Mouse (Mus musculus) natural killer cell, adult 2 months (primary cell): ENCODE results near the gene Rasl11a.
A peak's percentile ranks its signal among the peaks of the same experiment; 100 is the strongest.

Experiments used
- DNase-seq, 2 experiments: peaks; one replicate each; pipeline ENCODE4 v3.0.0; 2022; ENCODE audit warnings: low spot score in 2 of 2

Gene Rasl11a

DNA sequence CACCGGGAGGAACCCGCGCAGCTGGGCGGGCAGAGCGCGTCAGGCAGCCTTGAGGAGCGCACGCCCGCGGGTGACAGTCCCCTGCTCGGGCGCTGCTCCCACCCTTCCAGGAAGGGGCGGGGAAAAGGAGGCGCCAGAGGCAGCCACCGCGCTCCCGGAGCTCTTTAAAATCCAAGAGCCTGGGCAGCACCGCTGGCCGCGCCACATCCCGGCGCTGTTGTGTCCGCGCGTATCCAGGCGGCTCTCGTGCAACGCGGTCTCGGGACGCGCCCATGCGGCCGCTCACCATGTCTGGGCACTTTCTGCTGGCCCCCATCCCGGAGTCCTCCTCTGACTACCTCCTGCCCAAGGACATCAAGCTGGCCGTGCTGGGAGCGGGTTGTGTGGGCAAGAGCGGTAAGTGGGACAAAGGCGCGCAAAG, at the start of gene Rasl11a:
Rasl11a (plus strand) TSS at position 127 of the 421 bp plus-strand sequence.
- DNase-seq: no peak

DNA sequence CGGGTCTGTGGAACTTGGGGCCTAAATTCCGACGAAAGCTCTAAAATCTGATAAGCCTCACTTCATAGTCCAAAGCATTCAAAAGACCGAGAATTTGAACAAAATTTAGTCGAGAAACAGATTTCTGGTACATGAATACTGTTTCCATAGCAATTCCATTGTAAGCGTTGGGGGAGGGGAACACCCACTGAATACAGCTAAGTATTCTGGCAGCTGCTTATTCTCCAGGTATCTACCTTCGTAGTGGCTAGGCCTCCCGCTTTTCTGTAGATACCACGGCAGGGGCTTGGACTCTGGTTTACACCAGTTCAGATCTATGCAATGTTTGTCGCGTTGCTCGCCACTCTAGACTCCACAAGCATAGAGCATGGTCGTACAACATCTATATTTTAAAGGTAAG, 49.1 kb upstream of the Rasl11a start:
- no peak for DNase-seq

DNA sequence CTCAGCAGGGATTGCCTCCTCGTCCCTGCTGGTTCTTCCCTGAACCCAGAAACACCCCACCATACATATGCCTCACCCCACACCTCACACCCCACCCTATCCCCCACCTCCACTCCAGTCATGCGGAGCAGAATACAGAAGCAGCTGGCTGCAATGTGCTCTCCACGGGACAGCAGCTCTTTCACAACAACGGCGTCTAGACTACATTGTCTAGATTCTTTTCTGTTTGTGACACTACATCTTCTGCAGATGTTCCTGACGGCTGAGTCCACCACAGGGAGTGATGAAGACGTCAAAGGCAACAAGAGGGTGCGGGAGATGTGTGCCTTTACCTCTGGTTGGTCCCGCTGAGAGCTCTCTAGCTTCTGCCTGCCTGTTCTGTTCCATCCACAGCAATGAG, 46.8 kb upstream of the Rasl11a start:
- no peak for DNase-seq

DNA sequence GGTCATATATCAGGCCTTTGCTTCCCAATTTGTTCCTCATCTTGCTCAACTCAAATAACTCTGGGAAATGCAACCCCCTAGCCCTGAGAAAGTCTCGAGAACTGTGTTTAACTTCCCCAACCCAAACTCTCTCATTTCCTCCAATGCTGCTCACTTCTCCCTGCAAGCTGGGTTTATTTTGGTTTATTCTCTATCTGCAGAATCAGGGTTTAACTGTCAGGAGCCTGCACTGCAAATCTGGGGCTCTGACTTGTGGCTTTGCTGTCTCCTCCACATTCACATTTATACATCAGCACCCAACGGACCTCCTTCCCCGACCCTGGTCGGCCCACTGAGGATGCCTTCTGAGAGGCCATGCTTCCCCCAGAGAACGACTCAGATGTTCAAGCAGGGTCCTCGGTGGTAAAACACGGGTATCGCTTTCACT, 38.9 kb upstream of the Rasl11a start:
- no peak for DNase-seq

DNA sequence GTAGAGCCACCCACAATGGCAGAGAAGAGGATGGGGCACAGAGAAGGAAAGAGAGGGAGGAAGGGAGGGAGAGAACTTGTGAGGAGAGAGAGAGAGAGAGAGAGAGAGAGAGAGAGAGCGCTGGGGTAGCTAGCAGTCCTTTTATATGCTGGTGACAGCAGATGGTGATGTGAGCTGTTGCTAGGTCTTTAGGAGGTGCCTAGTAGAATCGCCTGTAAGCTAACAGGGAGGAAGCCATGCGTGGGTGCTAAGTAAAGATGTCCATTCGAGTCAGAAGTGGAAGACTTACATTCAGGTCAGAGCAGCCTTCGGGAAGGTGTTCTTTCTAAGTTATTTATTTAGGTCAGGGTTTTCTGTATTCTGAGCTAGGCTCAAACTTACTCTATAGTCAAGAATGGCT, 34.9 kb upstream of the Rasl11a start:
- no peak for DNase-seq

DNA sequence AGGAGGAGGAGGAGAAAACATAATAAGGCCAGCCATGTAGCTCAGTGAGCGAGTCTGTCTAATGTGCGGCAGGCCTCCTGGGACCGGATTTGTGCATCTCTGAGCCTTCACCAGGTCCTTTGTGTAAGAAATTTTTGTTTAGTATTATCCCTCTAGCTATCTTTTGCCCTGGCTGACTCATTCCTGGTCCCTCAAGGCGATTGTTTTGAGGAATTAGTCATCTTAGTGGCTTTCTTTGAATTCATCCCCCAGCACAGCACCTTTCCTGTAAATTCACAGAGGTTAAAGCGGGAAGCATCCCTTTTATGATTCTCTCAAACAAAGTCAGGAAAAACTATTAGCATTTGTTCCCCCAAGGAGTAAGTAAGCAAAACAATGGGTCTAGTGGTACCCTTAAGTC, 32.0 kb upstream of the Rasl11a start:
- no peak for DNase-seq

DNA sequence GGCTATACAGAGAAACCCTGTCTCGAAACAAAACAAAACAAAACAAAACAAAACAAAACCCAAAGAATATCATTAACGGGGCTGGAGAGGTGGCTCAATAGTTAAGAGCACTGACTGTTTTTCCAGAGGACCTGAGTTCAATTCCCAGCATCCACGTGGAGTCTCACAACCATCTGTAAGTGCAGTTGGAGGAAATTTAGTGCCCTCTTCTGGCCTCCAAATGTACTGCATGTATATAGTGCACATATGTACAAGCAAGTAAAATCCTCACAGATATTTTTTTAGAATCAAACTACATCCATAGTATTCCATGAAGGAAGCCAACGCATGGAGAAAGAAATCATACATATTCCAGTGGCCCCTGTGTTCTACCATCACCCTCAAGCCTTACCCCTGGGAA, 31.4 kb upstream of the Rasl11a start:
- no peak for DNase-seq

DNA sequence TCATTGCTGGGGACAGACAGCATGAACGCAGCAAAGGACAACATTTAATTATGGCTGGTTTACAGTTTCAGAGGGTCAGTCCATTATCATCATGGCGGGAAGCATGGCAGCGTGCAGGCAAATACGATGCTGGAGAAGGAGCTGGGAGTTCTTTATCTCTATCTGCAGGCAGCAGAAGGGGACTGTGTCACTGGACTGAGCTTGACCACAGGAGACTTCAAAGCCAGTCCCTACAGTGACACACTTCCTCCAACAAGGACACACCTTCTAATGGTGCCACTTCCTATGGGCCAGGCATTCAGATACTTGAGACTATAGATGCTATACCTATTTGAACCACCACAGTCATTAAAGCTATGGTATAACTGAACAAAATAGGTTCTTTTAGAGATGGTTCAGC, 29.5 kb upstream of the Rasl11a start:
- DNase-seq: no peak

DNA sequence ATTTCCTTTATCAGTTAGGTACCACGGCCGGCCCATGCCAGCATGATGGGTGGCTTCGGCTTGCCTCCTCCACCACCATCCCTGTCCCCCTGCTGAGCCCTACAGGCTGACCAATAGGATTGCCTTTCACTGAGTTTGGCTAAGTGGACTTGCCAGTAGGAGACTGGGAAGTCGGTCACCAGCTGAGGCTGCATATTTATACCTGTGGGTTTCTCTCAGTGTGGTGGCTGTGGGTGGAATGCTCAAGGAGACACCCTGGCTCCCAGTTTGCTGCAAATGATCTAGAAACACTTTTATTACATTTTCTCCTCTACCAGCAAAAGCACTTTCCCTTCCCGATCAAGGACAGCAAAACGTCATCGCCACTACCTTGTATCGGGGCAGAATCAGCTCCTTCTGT, 27.3 kb upstream of the Rasl11a start:
- no peak for DNase-seq

DNA sequence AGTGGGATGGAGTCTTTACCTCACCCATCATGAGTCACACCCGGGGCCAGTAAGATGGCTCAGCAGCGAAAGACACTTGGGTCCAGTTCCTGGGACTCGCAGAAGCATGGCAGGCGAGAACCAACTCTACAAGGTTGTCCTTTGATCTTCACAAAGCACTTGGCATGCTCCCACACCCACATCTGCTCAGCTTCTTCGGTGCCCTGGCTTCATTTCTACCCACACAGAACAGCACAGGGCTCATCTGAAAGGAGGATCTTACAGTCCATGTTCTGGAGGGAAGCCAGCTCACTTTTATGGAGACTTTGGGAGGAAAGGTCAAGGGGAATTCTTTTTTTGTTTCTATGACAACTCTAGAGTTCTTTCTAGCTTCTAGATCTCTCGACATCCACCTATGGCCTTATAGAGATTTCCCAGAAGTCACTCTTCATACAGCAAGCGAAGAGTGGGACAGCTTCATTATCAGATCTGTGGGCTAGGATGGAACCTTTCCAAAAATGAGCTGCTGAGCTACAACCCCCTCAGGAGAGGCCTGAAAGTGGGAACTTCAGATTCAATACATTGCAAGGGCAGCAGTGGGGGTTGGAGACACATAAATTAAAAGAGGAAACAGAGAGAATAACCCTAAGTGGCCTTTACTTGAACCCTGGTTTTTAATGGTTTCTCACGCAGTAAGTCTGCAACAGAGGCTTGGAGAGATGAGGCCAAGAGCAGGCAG, 25.8 kb upstream of the Rasl11a start:
- no peak for DNase-seq

DNA sequence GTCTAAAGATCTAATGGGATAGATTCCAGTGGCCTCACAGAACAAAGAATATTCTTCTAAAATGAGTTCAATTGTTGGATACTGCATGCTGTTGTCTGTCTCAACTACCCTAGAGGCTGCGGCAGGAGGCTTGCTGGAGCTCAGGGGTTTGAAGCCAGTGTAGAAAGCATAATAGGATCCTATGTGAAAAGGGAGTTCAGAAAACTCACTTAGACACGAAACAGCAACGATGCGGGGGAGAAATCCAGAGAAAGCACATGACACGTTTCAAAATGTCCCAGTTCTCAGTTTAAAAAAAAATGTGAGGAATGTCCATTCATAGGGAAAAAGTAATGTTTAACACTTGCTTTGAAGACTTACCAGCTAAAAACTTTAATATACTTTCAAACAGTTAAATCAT, 21.9 kb upstream of the Rasl11a start:
- no peak for DNase-seq

DNA sequence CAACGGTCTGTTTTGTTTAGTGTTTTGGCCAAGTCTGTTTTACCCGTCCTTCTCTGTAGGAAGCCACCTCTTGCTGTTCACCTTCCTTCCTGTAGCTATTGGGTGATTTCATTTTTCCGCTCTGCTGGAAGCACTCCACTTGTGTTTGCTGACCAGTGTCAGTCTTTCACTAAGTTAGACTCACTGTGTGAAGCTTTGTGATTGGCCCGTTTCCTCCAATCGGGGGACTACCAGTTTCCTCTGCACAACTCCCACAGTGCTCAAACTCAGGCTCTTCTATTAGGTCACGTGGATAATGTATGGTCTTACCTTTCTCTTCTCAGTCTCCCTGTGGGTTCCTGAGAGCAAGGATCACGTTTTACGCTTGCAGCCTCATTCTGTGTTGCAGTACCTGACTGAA, 15.3 kb upstream of the Rasl11a start:
- DNase-seq: peak; percentile 36 to 39

DNA sequence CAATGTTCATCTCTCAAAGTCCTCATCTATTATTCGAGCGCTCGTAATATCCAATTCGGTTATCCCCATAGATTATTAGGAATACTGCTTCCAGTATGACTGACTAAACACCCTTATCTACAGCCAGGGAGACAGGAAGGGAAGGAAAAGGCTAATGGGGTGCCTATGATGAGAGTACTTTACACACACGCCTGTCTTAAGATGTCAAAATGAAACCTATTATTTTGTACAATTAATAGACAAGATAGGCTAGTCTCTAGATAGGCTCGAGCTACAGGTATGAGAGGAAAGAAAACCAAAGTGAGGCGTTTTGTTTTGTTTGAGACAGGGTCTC, 12.5 kb upstream of the Rasl11a start:
- DNase-seq: no peak

DNA sequence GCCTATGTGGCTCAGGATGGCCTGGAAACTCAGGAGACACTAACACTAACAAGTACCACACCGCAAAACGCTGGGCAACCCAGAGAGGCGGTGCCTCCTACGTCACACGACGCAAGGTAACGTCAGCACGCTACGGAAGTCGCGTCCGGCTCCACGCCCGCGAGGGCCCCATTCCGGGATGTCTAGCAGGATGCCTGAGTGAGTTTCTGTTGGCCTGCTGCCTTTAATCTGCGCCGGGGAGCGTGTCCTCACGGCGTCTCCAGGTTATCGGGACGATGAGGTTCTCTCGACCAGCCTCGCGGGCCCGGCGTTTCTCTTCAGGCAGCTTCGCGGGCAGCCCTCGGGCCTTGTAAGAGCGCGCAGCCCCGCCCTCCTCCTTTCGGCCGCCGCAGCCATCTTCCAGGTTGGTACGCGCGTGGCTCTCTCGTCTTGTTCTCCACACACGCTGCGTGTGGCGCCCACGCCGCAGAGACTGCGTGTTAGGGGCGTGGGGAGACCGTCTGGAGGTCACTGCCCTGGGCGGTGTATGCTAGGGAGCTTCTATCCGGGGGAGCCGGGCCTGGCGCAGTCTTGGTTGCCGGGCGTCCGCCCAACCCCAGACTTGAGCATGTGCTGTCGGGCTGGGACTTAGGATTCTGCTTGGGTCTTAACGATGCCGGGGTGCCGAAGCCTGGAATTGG, 12.0 kb upstream of the Rasl11a start, which contains the start of gene Rpl21:
Rpl21 (plus strand) TSS at position 122 of the 680 bp plus-strand sequence.
- DNase-seq: peak; percentile 96

DNA sequence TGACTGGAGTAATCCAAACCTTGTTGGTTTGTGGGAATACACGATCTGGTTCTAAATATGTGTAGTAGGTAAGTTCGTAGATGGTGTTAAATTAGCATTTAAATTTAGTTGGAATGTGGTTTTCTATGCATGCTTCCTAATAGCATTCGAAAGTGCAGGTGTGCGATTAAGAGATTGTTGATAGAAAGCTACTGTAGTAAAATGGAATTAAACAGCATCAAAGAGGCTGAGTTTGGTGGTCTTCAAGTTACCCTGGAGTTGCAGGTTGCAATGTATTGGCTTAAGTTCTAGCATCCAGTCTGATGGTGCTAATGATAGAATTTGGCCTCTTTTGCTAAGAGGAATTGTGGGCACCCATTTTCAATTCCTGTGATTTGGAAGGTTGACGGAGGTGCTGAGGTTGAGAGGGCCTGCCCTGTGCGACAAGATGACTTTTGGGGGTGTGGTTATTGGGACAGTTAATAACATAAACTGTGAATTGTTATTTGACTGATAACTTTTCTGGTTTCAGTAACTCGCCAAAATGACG, 11.1 kb upstream of the Rasl11a start:
- no peak for DNase-seq

DNA sequence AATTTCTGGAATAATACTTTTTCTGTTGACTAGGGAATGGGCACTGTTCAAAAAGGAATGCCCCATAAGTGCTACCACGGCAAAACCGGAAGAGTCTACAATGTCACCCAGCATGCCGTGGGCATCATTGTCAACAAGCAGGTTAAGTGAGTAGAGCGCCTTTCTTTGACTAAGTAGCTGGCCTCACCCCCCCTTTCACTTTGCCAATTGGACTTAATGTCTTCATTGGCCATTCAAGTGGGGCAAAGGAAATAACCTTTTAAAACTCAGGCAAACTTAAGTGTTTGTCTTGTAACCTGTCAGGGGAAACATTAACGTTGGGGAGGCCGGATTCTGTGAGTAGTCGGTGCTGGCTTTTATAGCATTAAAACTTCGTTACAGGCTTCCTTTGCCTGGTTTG, 9.9 kb upstream of the Rasl11a start:
- DNase-seq: no peak

DNA sequence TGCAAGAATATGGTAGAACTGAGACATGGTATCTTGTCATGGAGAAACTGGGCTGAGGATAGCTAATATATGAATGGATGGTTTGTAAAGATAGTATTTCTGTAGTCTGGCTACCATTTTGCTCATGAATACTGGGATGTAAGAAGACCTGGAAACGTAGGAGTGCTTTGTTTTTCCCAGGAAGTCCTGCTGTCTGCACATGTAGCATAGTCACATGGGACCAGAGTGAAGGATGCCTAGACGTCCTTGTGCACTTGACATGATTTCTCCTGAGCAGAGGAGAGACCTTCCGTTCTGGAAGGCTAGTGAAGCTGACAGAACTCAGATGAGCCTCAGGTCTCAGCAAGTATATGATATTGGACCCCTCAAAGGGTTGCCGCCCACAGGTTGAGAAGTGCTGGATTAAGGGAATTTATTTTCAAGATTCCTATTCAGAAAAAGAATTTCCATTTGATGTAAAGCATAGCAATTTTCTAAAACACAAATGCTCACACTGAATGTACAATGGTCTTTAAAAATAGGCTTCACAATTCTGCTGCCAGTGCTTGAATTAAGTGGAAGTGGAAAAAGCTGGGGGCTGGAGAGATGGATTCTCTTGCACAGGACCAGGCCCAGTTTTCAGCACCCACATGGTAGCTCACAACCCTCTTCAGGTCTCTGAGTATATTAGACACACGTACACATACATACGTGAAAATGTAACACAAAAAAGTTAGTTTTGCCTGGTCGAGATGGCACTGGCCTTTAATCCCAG, 6.7 kb upstream of the Rasl11a start:
- DNase-seq: no peak

DNA sequence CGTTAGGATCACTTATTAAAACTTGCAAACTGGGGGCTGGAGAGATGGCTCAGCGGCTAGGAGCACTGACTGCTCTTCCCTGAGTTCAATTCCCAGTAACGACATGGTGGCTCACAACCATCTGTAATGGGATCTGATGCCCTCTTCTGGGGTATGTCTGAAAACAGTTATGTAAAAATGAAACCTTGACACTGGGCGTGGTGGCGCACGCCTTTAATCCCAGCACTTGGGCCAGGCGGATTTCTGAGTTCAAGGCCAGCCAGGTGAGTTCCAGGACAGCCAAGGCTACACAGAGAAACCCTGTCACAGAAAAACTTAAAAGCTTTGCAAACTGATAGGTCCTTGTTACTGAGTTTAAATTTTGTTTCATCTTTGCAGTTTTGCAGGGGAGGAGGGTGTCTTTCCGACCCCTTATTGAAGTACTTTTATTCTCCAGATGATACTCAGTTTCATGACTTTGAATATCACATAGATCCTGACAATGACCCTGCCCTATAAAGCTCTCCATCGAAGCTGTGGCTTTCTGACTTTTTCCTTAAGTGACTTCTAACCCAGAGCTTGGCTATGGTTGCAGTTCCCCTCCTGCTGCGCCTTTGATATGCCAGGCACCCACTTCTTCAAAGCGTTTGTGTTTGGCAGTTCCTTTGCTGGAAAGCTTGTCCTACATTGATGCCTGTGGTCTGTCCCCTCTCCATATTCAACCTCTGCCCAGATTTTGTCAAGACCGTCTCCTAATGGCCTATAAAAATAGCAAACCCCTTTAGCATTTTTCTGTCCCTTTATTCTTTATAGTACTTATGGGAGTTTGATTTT, 5.8 kb upstream of the Rasl11a start:
- DNase-seq: no peak

DNA sequence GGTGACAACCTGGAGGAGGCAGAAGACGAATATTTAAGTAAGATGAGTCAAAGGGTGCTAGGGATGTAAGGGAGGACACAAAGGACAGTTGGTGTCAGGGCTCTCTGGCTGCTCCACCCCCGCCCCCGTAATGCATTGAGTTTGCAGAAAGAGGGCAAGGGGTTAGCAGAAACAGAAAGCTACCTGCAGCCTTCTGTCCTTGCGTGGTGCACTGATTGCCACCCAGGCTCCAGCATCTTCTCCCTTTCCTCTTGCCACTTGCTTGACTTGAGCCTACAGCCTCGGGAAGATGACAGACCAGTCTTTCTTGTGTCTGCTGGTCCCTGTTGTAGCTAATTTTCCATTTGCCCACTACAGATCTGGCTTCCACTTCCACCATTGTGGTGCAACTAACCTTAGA, 5.1 kb upstream of the Rasl11a start:
- no peak for DNase-seq

DNA sequence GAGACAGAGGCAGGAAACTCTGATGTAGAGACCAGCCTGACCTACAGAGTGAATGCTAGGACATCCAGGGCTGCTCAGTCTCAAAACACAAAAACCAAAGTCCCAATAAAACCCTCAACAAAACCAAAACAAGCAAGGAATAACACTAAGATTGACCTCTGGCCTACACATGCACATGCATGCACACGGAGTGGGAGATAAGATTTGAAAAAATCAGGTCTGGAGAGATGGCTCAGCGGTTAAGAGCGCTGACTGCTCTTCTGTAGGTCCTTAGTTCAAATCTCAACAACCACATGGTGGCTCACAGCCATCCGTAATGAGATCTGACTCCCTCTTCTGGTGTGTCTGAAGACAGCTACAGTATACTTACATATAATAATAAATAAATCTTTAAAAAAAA, 4.4 kb upstream of the Rasl11a start:
- DNase-seq: no peak

DNA sequence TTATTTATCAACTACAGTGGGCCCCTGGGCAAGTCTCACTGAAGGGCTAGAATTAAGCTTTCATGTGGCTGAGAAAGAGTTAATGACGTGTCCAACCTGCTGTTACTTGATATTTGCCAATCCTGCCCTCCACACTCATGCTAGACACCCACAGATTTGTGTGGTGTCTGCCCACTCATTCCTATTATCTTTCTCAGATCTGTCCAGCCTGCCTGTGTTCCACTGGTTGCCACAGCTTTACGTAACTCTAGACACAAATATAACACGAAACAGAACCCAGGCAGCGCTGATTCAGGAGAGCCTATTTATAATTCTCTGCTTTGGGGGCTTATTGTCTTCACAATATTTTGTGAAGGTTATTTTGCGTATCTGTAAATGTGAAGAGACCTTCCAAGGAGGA, 3.6 kb upstream of the Rasl11a start:
- no peak for DNase-seq

DNA sequence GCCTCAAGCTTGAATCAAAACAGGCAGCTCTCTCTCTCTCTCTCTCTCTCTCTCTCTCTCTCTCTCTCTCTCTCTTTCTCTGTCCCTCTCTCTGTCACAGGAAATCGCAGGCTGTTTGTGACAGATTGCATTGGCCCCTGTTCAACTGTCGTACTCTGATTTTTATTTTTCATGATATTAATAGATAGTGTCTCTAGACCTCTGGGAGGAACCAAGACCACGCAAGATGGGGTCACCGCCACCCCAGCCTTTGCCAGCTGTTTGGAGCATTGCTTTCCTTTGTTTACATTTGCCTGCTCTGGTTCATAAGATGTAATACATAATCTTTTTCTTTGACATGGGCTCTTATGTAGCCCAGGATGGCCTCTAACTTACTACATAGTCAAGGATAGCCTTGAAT, 2.9 kb upstream of the Rasl11a start:
- no peak for DNase-seq
